Mouse (Mus musculus) C2C12 (cell line): Measurements from ENCODE around the gene B430305J03Rik. TPM values are rescaled to one million over a fixed set of nuclear protein-coding genes. Genes with fewer than 3 reads are reported as not detected.
A peak's percentile ranks its signal among the peaks of the same experiment; 100 is the strongest.

Source experiments
- H3K27me3 ChIP-seq: one replicate; pipeline ENCODE4 v1.6.1; 2011; ENCODE audit not compliant: control insufficient read depth, insufficient read depth, insufficient read length
- H3K36me3 ChIP-seq: one replicate; pipeline ENCODE4 v1.6.1; 2011; ENCODE audit not compliant: control insufficient read depth, insufficient read depth
- H3K4me3 ChIP-seq: one replicate; pipeline ENCODE4 v1.5.1; 2011; ENCODE audit warnings: mild to moderate bottlenecking, control low read depth; ENCODE audit not compliant: poor library complexity, insufficient read depth, severe bottlenecking
- H3K79me2 ChIP-seq: one replicate; pipeline ENCODE4 v1.6.1; 2011; ENCODE audit not compliant: control insufficient read depth, insufficient read depth
- H3K79me3 ChIP-seq: one replicate; pipeline ENCODE4 v1.6.1; 2011; ENCODE audit warnings: low read depth, control low read depth
- H3ac ChIP-seq: one replicate; pipeline ENCODE3; 2011; ENCODE audit warnings: low read depth; ENCODE audit not compliant: control insufficient read depth, insufficient read length
- CEBPB ChIP-seq: IDR thresholded peaks from one replicate; pipeline ENCODE4 v1.6.1; 2011; ENCODE audit warnings: low read depth, mild to moderate bottlenecking, control low read depth, moderate library complexity
- CTCF ChIP-seq: IDR thresholded peaks from one replicate; pipeline ENCODE4 v1.5.1; 2011; ENCODE audit not compliant: control insufficient read depth, insufficient read depth, insufficient read length
- FOSL1 ChIP-seq: IDR thresholded peaks from one replicate; pipeline ENCODE4 v1.8.0; 2011; ENCODE audit warnings: mild to moderate bottlenecking, low read length; ENCODE audit not compliant: poor library complexity, insufficient read depth, severe bottlenecking
- MAX ChIP-seq: IDR thresholded peaks from one replicate; pipeline ENCODE4 v1.6.1; 2011; ENCODE audit warnings: mild to moderate bottlenecking, control low read depth
- MYOD1 ChIP-seq: IDR thresholded peaks from one replicate; pipeline ENCODE4 v1.6.1; 2011; ENCODE audit warnings: low read depth; ENCODE audit not compliant: control insufficient read depth, insufficient read length
- MYOG ChIP-seq: IDR thresholded peaks from one replicate; pipeline ENCODE4 v1.6.1; 2011; ENCODE audit not compliant: control insufficient read depth, insufficient read length; ENCODE audit errors: extremely low read depth
- USF1 ChIP-seq: IDR thresholded peaks from one replicate; pipeline ENCODE4 v1.6.1; 2011; ENCODE audit warnings: low read depth, mild to moderate bottlenecking, control low read depth, moderate library complexity
- polyA plus RNA-seq: library from polyadenylated mRNA; unstranded; fragments of >200 nt; fragmentation: generic; extraction: Trizol; gene quantifications from one replicate; pipeline ENCODE4 v1.2.1, GENCODE M21; 2012; ENCODE audit warnings: missing spikeins

Gene B430305J03Rik
- polyA plus RNA-seq, 1 experiment: 3.1 TPM

DNA sequence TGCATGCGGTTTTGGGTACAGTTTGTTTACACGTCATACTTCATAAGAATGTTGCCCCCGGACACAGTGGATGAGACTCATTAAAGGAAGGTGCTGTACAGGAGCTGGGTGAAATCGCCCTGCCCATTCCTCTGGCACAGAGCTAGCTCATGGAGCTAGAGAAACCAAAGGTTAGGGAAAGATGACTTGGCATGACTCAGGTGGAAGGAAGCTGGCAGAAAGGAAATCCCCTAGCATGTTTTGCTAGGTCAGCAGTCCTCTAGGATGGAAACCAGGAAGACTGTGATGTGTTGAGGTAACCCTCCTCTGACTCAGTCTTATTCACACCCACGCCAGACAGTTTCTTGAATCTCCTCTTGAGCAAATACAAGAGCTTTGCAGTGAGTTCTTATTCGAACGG lies 21.7 kb downstream of the B430305J03Rik start:
- Histone ChIP-seq H3K36me3 (no peaks in the 10 kb centered on the region), H3K27me3 (no peaks in the 10 kb centered on the region), H3K79me3 (no peaks in the 10 kb centered on the region), H3ac (no peak overlapping the region), H3K4me3 (no peak overlapping the region), H3K79me2 (no peaks in the 10 kb centered on the region)
- peak; percentile 50 for TF ChIP-seq FOSL1
- no peak for TF ChIP-seq USF1
- TF ChIP-seq MYOD1: no peak
- TF ChIP-seq MAX: peak; percentile 23

GRCm38 (mm10) chr3:61340321-61340720 lies 25.4 kb downstream of the B430305J03Rik start:
- Histone ChIP-seq H3K79me3 (no peaks in the 10 kb centered on the region), H3ac (no peak overlapping the region), H3K36me3 (no peaks in the 10 kb centered on the region), H3K4me3 (no peak overlapping the region), H3K79me2 (no peaks in the 10 kb centered on the region), H3K27me3 (no peaks in the 10 kb centered on the region)
- no peak for TF ChIP-seq CTCF
- TF ChIP-seq MYOG: no peak
- TF ChIP-seq MYOD1: no peak
- TF ChIP-seq MAX: no peak
- TF ChIP-seq CEBPB: no peak
- no peak for TF ChIP-seq FOSL1
- TF ChIP-seq USF1: no peak

DNA sequence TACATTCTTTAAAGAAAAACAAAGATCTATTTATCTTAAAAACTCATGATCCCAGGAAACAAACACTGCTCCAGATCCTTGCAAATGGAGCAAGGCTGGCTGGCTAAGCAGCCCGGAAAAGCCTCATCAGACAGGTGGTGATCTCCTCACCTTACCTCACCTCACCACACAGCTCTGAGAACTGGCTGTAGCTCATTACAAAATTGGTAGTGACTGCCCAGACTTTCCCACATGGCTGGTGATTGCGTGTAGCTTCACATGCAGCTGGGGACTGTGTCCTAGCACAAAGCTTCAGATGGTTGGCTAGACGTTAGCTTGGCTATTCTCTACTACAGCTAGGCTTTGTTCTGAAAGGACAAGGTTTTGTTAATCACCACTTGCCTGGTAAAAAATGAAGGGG lies 28.5 kb downstream of the B430305J03Rik start:
- Histone ChIP-seq H3K27me3 (no peaks in the 10 kb centered on the region), H3K79me2 (no peaks in the 10 kb centered on the region), H3ac (no peak overlapping the region), H3K36me3 (no peaks in the 10 kb centered on the region), H3K4me3 (no peak overlapping the region), H3K79me3 (no peaks in the 10 kb centered on the region)
- TF ChIP-seq MYOD1 (no peak), CEBPB (no peak), USF1 (no peak), MAX (no peak), CTCF (no peak), MYOG (no peak), FOSL1 (no peak)

DNA sequence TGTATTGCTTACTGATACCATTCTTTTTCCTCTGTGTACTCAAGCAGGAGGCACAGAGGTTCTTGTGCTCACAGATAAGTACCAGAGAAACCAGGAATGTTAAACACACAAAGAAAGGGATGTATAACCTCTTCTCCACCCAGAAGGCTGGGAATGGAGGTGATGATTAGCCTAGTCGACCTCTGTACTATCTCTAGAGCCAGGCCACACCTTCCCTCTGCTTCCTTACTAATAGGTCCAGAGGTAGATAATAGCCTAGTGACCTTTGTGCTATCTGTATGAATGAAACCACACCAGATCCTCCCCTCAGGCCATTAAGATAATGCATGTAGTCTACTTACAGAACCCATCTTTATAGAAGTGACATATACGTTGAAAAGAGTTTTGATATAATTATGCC lies 29.5 kb downstream of the B430305J03Rik start:
- Histone ChIP-seq H3ac (no peak overlapping the region), H3K79me3 (no peaks in the 10 kb centered on the region), H3K4me3 (no peak overlapping the region), H3K79me2 (no peaks in the 10 kb centered on the region), H3K36me3 (no peaks in the 10 kb centered on the region), H3K27me3 (no peaks in the 10 kb centered on the region)
- TF ChIP-seq MYOD1 (no peak), MYOG (no peak), CTCF (no peak)

GRCm38 (mm10) chr3:61321632-61322031 lies 44.1 kb downstream of the B430305J03Rik start:
- Histone ChIP-seq H3K79me2 (no peaks in the 10 kb centered on the region), H3K79me3 (no peaks in the 10 kb centered on the region), H3ac (no peak overlapping the region), H3K27me3 (no peaks in the 10 kb centered on the region), H3K4me3 (no peak overlapping the region), H3K36me3 (no peaks in the 10 kb centered on the region)
- TF ChIP-seq MYOD1: no peak
- TF ChIP-seq CTCF: no peak
- no peak for TF ChIP-seq FOSL1
- TF ChIP-seq CEBPB: no peak
- TF ChIP-seq USF1: no peak
- TF ChIP-seq MYOG: no peak
- TF ChIP-seq MAX: no peak

- Histone ChIP-seq H3K27me3 (no peaks in the 10 kb centered on the region), H3K79me3 (no peaks in the 10 kb centered on the region), H3K79me2 (no peaks in the 10 kb centered on the region), H3K4me3 (no peak overlapping the region), H3K36me3 (no peaks in the 10 kb centered on the region), H3ac (no peak overlapping the region)
- no peak for TF ChIP-seq USF1
- no peak for TF ChIP-seq MAX
- no peak for TF ChIP-seq CEBPB
- no peak for TF ChIP-seq MYOG
- TF ChIP-seq FOSL1: no peak
- no peak for TF ChIP-seq MYOD1
- no peak for TF ChIP-seq CTCF
Observed at GRCm38 (mm10) chr3:61320031-61320430, 45.7 kb downstream of the B430305J03Rik start.
